Mouse (Mus musculus): Measurements from ENCODE around the gene Vti1a. TPM values are rescaled to one million over a fixed set of nuclear protein-coding genes. Genes with fewer than 3 reads are reported as not detected.

Vti1a gene
- total RNA-seq, 2 experiments from 2014 or later: 20.3 to 21.5 TPM

GRCm38 (mm10) chr19:55652693-55653265, 336.7 kb downstream of the Vti1a start:
- DNase-seq: no peak
- intact Hi-C loops (cut with DNase I): no loop called here

- peak in 1 of 2 experiments; percentile 21 for DNase-seq
- intact Hi-C loops (cut with DNase I): no loop called here
Measured at GRCm38 (mm10) chr19:55660165-55660564, 344.1 kb downstream of the Vti1a start.

GRCm38 (mm10) chr19:55662521-55663223, 346.6 kb downstream of the Vti1a start:
- intact Hi-C loops (cut with DNase I): no loop called here
- DNase-seq: no peak

GRCm38 (mm10) chr19:55667787-55668186, 351.7 kb downstream of the Vti1a start:
- no peak for DNase-seq
- intact Hi-C loops (cut with DNase I): no loop called here

GRCm38 (mm10) chr19:55668896-55669295, 352.8 kb downstream of the Vti1a start:
- intact Hi-C loops (cut with DNase I): no loop called here
- DNase-seq: no peak

Other genes with a start within 250 kb of the Vti1a start
- gene Gpam, start 189.1 kb upstream of the Vti1a start, total RNA-seq (2021): 100 to 1,000 TPM; 128 to 164 TPM
- gene Tectb, start 135.6 kb upstream of the Vti1a start, total RNA-seq (2021): under 1 TPM in 1 of 2 experiments, not detected in 1; 0.31 TPM
- gene Gucy2g, start 75.1 kb upstream of the Vti1a start, total RNA-seq (2021): under 1 TPM in 1 of 2 experiments, not detected in 1; 0.07 TPM
- 10 to 100 TPM; 17.0 to 18.9 TPM for gene Acsl5, start 64.4 kb upstream of the Vti1a start, total RNA-seq (2021)
- gene Zdhhc6, start 263 bp upstream of the Vti1a start, total RNA-seq (2021): 10 to 100 TPM; 23.9 to 24.6 TPM

Data from heart, postnatal 10 days (tissue).